Mouse (Mus musculus) right cerebral cortex, adult 2 months (tissue): ENCODE results near the gene 6030408B16Rik.
A peak's percentile ranks its signal among the peaks of the same experiment; 100 is the strongest.

Experiments used
- DNase-seq, 2 experiments: peaks; one replicate each; pipeline ENCODE4 v3.0.0; 2021 to 2022; ENCODE audit warnings: low spot score in 2 of 2

6030408B16Rik gene

GRCm38 (mm10) chr15:101297988-101298387 lies 5.0 kb downstream of the 6030408B16Rik start:
- DNase-seq: no peak

GRCm38 (mm10) chr15:101298550-101298949 lies 5.5 kb downstream of the 6030408B16Rik start:
- DNase-seq: no peak

- no peak for DNase-seq
Observed at GRCm38 (mm10) chr15:101299480-101299960, 6.5 kb downstream of the 6030408B16Rik start.

GRCm38 (mm10) chr15:101300128-101300527 lies 7.1 kb downstream of the 6030408B16Rik start:
- no peak for DNase-seq

GRCm38 (mm10) chr15:101302201-101302600 lies 9.2 kb downstream of the 6030408B16Rik start:
- no peak for DNase-seq

- DNase-seq: no peak
Observed at GRCm38 (mm10) chr15:101303830-101304229, 10.8 kb downstream of the 6030408B16Rik start.

- DNase-seq: peak; percentile 41 to 52
Observed at GRCm38 (mm10) chr15:101306459-101306858, 13.4 kb downstream of the 6030408B16Rik start.

GRCm38 (mm10) chr15:101308440-101309348 lies 15.7 kb downstream of the 6030408B16Rik start:
- no peak for DNase-seq

GRCm38 (mm10) chr15:101309493-101309892 lies 16.5 kb downstream of the 6030408B16Rik start:
- DNase-seq: no peak

GRCm38 (mm10) chr15:101311087-101311770 lies 18.2 kb downstream of the 6030408B16Rik start:
- peak in 1 of 2 experiments; percentile 37 for DNase-seq

GRCm38 (mm10) chr15:101312006-101312405 lies 19.0 kb downstream of the 6030408B16Rik start:
- DNase-seq: no peak

- no peak for DNase-seq
Observed at GRCm38 (mm10) chr15:101315378-101315777, 22.4 kb downstream of the 6030408B16Rik start.

- peak; percentile 94 to 96 for DNase-seq
Observed at GRCm38 (mm10) chr15:101315832-101316231, 22.8 kb downstream of the 6030408B16Rik start.

GRCm38 (mm10) chr15:101316279-101316912 lies 23.4 kb downstream of the 6030408B16Rik start:
- no peak for DNase-seq

GRCm38 (mm10) chr15:101316913-101317813 lies 24.2 kb downstream of the 6030408B16Rik start:
- DNase-seq: no peak

GRCm38 (mm10) chr15:101317814-101318500 lies 24.9 kb downstream of the 6030408B16Rik start:
- DNase-seq: no peak

- no peak for DNase-seq
Observed at GRCm38 (mm10) chr15:101318889-101319765, 26.1 kb downstream of the 6030408B16Rik start.

GRCm38 (mm10) chr15:101320010-101320617 lies 27.1 kb downstream of the 6030408B16Rik start:
- no peak for DNase-seq

- DNase-seq: no peak
Observed at GRCm38 (mm10) chr15:101320618-101321041, 27.6 kb downstream of the 6030408B16Rik start.
